Mouse (Mus musculus): ENCODE data around the gene Tead2.

Tead2 gene

GRCm38 (mm10) chr7:45229459-45230203 is 14.1 kb downstream of the Tead2 start:
- DNase-seq, result peak; percentile 80

GRCm38 (mm10) chr7:45231192-45231591 is 15.6 kb downstream of the Tead2 start:
- peak; percentile 84 for DNase-seq

- DNase-seq, result peak; percentile 85
These were observed 16.4 kb downstream of the Tead2 start for GRCm38 (mm10) chr7:45231941-45232340.

- peak; percentile 88 for DNase-seq
These were observed 17.3 kb downstream of the Tead2 start for GRCm38 (mm10) chr7:45232716-45233465.

GRCm38 (mm10) chr7:45233580-45234332 is 18.2 kb downstream of the Tead2 start:
- DNase-seq, result peak; percentile 95

- peak; percentile 91 for DNase-seq
These were observed 18.8 kb downstream of the Tead2 start for GRCm38 (mm10) chr7:45234333-45234841.

- peak; percentile 97 for DNase-seq
These were observed 19.5 kb downstream of the Tead2 start for GRCm38 (mm10) chr7:45234922-45235571.

- peak; percentile 92 for DNase-seq
These were observed 20.2 kb downstream of the Tead2 start for GRCm38 (mm10) chr7:45235656-45236180.

- DNase-seq, result peak; percentile 87
These were observed 22.5 kb downstream of the Tead2 start for GRCm38 (mm10) chr7:45237747-45238699.

- DNase-seq, result peak; percentile 96
These were observed 23.4 kb downstream of the Tead2 start, which contains the start of gene Cd37 for GRCm38 (mm10) chr7:45238723-45239496. Cd37 (minus strand) TSS chr7:45239115.

GRCm38 (mm10) chr7:45240109-45240508 is 24.6 kb downstream of the Tead2 start:
- DNase-seq, result peak; percentile 46

GRCm38 (mm10) chr7:45240633-45241388 is 25.3 kb downstream of the Tead2 start, which contains the start of gene Slc6a16:
Slc6a16 (plus strand) TSS chr7:45241085.
- peak; percentile 92 for DNase-seq

GRCm38 (mm10) chr7:45241389-45241749 is 25.8 kb downstream of the Tead2 start:
- no peak for DNase-seq

- peak; percentile 62 for DNase-seq
These were observed 32.1 kb downstream of the Tead2 start for GRCm38 (mm10) chr7:45247666-45248065.

GRCm38 (mm10) chr7:45253806-45254205 is 38.3 kb downstream of the Tead2 start:
- DNase-seq, result peak; percentile 61

GRCm38 (mm10) chr7:45255822-45256221 is 40.3 kb downstream of the Tead2 start:
- peak; percentile 94 for DNase-seq

GRCm38 (mm10) chr7:45257063-45257840 is 41.7 kb downstream of the Tead2 start:
- DNase-seq, result peak; percentile 86

GRCm38 (mm10) chr7:45259281-45259680 is 43.7 kb downstream of the Tead2 start:
- peak; percentile 85 for DNase-seq

GRCm38 (mm10) chr7:45262266-45262665 is 46.7 kb downstream of the Tead2 start:
- DNase-seq, result peak; percentile 88

Data from heart, adult 11 months (tissue).